Mouse (Mus musculus) heart, adult 2 months (tissue): ENCODE results near the gene Rap1gap2.

Experiments
- CTCF ChIP-seq: fragments of 200-600 bp; IDR thresholded peaks from 2 replicates; pipeline ENCODE4 v1.8.1; 2022; ENCODE audit warnings: antibody characterized with exemption, mild to moderate bottlenecking, moderate library complexity
- POLR2A ChIP-seq: fragments of 200-500 bp; IDR thresholded peaks from 2 replicates; pipeline ENCODE4 v1.6.1; 2011; ENCODE audit warnings: mild to moderate bottlenecking, low read depth, low read length, control low read depth; ENCODE audit not compliant: insufficient read depth

GRCm38 (mm10) chr11:74602286-74602685, 8.4 kb downstream of the Rap1gap2 start:
- no peak for TF ChIP-seq CTCF
- TF ChIP-seq POLR2A = no peak
